Mouse (Mus musculus) thymus, postnatal 0 days (tissue): ENCODE results near the gene Rbbp6. TPM values are rescaled to one million over a fixed set of nuclear protein-coding genes. Genes with fewer than 3 reads are reported as not detected.

Experiments used
- DNase-seq: peaks from one replicate; pipeline ENCODE4 v3.0.0-alpha.2; 2015; ENCODE audit warnings: low spot score
- polyA plus RNA-seq: library from polyadenylated mRNA; unstranded; fragments of >200 nt; fragmentation: Nextera tagmentation; extraction: Ambion mirVana; gene quantifications from 2 replicates; pipeline ENCODE4 v1.2.1, GENCODE M21; 2015

Rbbp6 gene
- polyA plus RNA-seq, 1 experiment from 2014 or later, result 33.9 TPM

- no peak for DNase-seq
Measured at GRCm38 (mm10) chr7:123045146-123045545, 79.7 kb downstream of the Rbbp6 start.

GRCm38 (mm10) chr7:123046473-123047091 is 81.1 kb downstream of the Rbbp6 start:
- DNase-seq, result no peak

Other genes starting within 250 kb of the Rbbp6 start
- gene Tnrc6a, start 158.2 kb downstream of the Rbbp6 start, polyA plus RNA-seq, result 62.7 and 94.2 TPM in 2 replicates
- gene Slc5a11, start 249.1 kb downstream of the Rbbp6 start, polyA plus RNA-seq, result 0.42 and 0.66 TPM in 2 replicates